Mouse (Mus musculus): ENCODE measurements around the gene Itsn1. TPM values are rescaled to one million over a fixed set of nuclear protein-coding genes. Genes with fewer than 3 reads are reported as not detected.

Itsn1 gene
- polyA plus RNA-seq, 1 experiment from 2014 or later: 40.1 TPM

DNA sequence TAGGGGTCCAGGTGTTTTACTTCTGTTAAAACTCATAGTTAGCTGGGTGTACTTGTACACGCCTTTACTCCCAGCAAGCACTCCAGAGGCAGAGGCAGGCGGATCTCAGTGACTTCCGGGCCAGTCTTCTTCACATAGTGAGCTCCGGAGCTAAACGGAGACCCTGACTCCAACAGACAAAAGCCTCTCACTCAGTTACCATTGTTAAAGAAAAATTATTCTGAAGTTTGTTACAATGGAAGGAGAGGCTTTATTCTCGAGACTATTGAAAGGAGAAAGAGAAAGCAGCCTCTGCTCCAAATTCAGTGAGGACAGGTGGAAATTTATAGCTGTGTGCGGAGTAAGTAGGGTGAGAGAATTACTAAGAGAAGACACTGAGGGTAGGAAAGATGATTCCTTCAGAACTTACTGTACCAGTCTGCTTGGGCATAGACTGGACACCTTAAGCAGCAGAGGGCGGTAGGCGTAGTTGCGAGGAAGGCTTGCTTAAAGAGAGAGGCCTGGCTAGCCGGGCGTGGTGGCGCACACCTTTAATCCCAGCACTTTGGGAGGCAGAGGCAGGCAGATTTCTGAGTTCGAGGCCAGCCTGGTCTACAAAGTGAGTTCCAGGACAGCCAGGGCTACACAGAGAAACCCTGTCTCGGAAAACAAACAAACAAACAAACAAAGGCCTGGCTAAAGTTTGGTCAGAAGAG is 36.2 kb downstream of the Itsn1 start:
- Histone ChIP-seq H3K9ac (replicated peaks; ENCODE audit: low read length) (no peak overlapping the region), H3K9me3 (replicated peaks; ENCODE audit: control insufficient read depth, low read length) (no peaks in the 10 kb centered on the region), H3K27me3 (ENCODE audit: control insufficient read depth, insufficient read depth, low read length) (no peaks in the 10 kb centered on the region), H3K4me1 (ENCODE audit: control insufficient read depth, insufficient read depth, low read length) (no peaks in the 10 kb centered on the region), H3K27ac (replicated peaks; ENCODE audit: low read depth, low read length) (no peak overlapping the region), H3K4me3 (ENCODE audit: low read depth, low read length) (no peak overlapping the region), H3K4me2 (ENCODE audit: low read depth, low read length) (no peak overlapping the region), H3K36me3 (replicated peaks; ENCODE audit: control insufficient read depth, insufficient read depth, low read depth, low read length) (no peaks in the 10 kb centered on the region)
- ATAC-seq (replicated peaks; ENCODE audit: insufficient number of reproducible peaks, low FRiP score, low TSS enrichment, low read depth): no peak
- WGBS: 91% methylated on average over 15 of the region's 15 CpGs
- DNase-seq (ENCODE audit: low spot score): no peak

DNA sequence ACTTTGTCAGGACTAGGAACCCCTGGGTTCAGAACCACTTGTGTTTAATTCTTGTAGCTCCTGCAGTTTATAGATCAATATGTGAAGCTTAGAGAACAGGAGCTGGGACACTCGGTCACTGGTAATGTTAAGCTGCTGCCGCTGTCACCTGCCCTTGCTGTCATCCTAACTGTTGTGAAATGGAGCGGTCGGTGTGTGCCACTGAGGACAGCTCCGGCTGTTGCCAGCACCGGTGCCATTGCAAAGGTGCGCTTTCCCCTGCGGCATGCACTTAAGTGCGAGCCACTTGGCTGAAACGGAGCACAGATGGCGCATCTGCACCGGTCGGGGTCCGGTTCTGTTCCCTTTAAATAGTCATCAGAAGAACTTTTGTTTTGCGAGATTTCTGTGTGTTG is 36.7 kb downstream of the Itsn1 start:
- H3K27me3 ChIP-seq (ENCODE audit: control insufficient read depth, insufficient read depth, low read length): no peaks in the 10 kb centered on the region
- no peak overlapping the region for H3K9ac ChIP-seq (replicated peaks; ENCODE audit: low read length)
- no peaks in the 10 kb centered on the region for H3K4me1 ChIP-seq (ENCODE audit: control insufficient read depth, insufficient read depth, low read length)
- ATAC-seq (replicated peaks; ENCODE audit: insufficient number of reproducible peaks, low FRiP score, low TSS enrichment, low read depth) (no peak), DNase-seq (ENCODE audit: low spot score) (no peak)
- H3K4me2 ChIP-seq (ENCODE audit: low read depth, low read length): no peak overlapping the region
- no peak overlapping the region for H3K27ac ChIP-seq (replicated peaks; ENCODE audit: low read depth, low read length)
- 90% methylated on average over 15 of the region's 15 CpGs for WGBS
- H3K36me3 ChIP-seq (replicated peaks; ENCODE audit: control insufficient read depth, insufficient read depth, low read depth, low read length): no peaks in the 10 kb centered on the region
- no peaks in the 10 kb centered on the region for H3K9me3 ChIP-seq (replicated peaks; ENCODE audit: control insufficient read depth, low read length)
- no peak overlapping the region for H3K4me3 ChIP-seq (ENCODE audit: low read depth, low read length)

DNA sequence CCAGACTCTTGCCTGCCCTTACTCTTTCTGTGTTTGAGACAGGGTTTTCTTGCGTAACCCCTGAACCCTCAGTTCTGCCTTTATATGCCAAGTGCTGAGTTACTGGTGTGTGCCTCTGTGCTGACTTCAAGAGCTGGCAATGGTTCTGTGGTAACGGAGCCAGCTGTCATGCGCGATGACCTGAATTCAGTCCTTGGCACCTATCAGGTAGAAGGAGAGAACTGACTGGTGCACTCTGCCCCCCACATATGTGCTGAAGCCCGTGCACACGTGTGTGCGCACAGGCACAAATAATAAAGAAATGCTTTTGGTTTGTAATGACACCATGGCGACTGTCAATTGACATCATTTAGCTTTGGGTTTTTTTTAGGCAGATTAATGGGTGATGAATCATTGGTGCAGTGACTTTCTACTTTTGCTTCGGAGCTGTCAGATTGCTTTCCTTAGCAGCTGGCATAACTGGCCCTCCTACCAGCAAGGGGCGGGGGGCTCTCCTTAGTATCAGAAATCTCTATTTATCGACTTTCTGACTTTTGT is 38.2 kb downstream of the Itsn1 start:
- H3K27ac ChIP-seq (replicated peaks; ENCODE audit: low read depth, low read length): no peak overlapping the region
- H3K9ac ChIP-seq (replicated peaks; ENCODE audit: low read length): no peak overlapping the region
- H3K4me3 ChIP-seq (ENCODE audit: low read depth, low read length): no peak overlapping the region
- no peaks in the 10 kb centered on the region for H3K36me3 ChIP-seq (replicated peaks; ENCODE audit: control insufficient read depth, insufficient read depth, low read depth, low read length)
- DNase-seq (ENCODE audit: low spot score): no peak
- no peaks in the 10 kb centered on the region for H3K27me3 ChIP-seq (ENCODE audit: control insufficient read depth, insufficient read depth, low read length)
- H3K9me3 ChIP-seq (replicated peaks; ENCODE audit: control insufficient read depth, low read length): no peaks in the 10 kb centered on the region
- ATAC-seq (replicated peaks; ENCODE audit: insufficient number of reproducible peaks, low FRiP score, low TSS enrichment, low read depth): no peak
- H3K4me2 ChIP-seq (ENCODE audit: low read depth, low read length): no peak overlapping the region
- H3K4me1 ChIP-seq (ENCODE audit: control insufficient read depth, insufficient read depth, low read length): no peaks in the 10 kb centered on the region; the same call in 1 of the 2 replicates
- 87% methylated on average over 11 of the region's 11 CpGs for WGBS

DNA sequence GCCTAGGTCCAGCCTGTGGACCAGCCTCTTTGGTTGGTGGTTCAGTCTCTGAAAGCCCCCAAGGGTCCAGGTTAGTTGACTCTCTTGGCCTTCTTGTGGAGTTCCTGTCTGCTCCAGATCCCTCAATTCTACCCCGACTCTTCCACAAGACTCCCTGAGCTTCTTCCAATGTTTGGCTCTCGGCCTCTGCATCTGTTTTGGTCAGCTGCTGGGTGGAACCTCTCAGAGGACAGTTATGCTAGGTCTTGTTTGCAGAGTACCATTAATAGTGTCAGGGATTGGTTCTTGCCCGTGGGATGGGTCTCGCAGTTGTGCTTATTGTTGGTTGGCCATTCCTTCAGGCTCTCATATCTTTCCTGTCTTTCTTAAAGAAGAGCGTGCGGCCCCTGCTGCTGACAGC is 39.5 kb downstream of the Itsn1 start:
- no peaks in the 10 kb centered on the region for H3K27me3 ChIP-seq (ENCODE audit: control insufficient read depth, insufficient read depth, low read length)
- no peak for DNase-seq (ENCODE audit: low spot score)

DNA sequence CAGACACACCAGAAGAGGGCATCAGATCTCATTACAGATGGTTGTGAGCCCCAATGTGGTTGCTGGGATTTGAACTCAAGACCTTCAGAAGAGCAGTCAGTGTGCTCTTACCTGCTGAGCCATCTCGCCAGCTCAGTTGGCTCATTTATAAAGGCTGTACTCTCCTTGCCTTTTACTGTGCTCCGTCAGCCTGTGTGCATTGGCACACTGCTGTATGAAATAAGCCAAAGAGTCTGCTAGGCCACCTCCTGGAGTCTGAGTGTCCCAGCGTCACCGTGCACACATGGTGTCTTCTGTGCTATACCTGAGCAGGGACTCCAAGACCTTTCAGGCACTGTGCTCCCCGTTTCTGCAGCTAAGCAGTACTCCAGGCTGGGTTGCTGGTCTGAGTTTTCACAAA is 40.8 kb downstream of the Itsn1 start:
- DNase-seq (ENCODE audit: low spot score) (no peak), ATAC-seq (replicated peaks; ENCODE audit: insufficient number of reproducible peaks, low FRiP score, low TSS enrichment, low read depth) (no peak)
- Histone ChIP-seq H3K9me3 (replicated peaks; ENCODE audit: control insufficient read depth, low read length) (no peaks in the 10 kb centered on the region), H3K27ac (replicated peaks; ENCODE audit: low read depth, low read length) (no peak overlapping the region), H3K27me3 (ENCODE audit: control insufficient read depth, insufficient read depth, low read length) (no peaks in the 10 kb centered on the region), H3K36me3 (replicated peaks; ENCODE audit: control insufficient read depth, insufficient read depth, low read depth, low read length) (no peaks in the 10 kb centered on the region), H3K9ac (replicated peaks; ENCODE audit: low read length) (no peak overlapping the region), H3K4me3 (ENCODE audit: low read depth, low read length) (no peak overlapping the region), H3K4me1 (ENCODE audit: control insufficient read depth, insufficient read depth, low read length) (no peaks in the 10 kb centered on the region; the same call in 1 of the 2 replicates), H3K4me2 (ENCODE audit: low read depth, low read length) (no peak overlapping the region)
- 78% methylated on average over 5 of the region's 5 CpGs for WGBS

More for the DNA sequence above, 39.5 kb downstream of the Itsn1 start:
- Histone ChIP-seq H3K9me3 (replicated peaks; ENCODE audit: control insufficient read depth, low read length) (no peaks in the 10 kb centered on the region), H3K27ac (replicated peaks; ENCODE audit: low read depth, low read length) (no peak overlapping the region), H3K9ac (replicated peaks; ENCODE audit: low read length) (no peak overlapping the region), H3K4me2 (ENCODE audit: low read depth, low read length) (no peak overlapping the region), H3K36me3 (replicated peaks; ENCODE audit: control insufficient read depth, insufficient read depth, low read depth, low read length) (no peaks in the 10 kb centered on the region), H3K4me1 (ENCODE audit: control insufficient read depth, insufficient read depth, low read length) (no peaks in the 10 kb centered on the region; the same call in 1 of the 2 replicates), H3K4me3 (ENCODE audit: low read depth, low read length) (no peak overlapping the region)
- ATAC-seq (replicated peaks; ENCODE audit: insufficient number of reproducible peaks, low FRiP score, low TSS enrichment, low read depth): no peak
- WGBS: 94% methylated on average over 6 of the region's 6 CpGs

DNA sequence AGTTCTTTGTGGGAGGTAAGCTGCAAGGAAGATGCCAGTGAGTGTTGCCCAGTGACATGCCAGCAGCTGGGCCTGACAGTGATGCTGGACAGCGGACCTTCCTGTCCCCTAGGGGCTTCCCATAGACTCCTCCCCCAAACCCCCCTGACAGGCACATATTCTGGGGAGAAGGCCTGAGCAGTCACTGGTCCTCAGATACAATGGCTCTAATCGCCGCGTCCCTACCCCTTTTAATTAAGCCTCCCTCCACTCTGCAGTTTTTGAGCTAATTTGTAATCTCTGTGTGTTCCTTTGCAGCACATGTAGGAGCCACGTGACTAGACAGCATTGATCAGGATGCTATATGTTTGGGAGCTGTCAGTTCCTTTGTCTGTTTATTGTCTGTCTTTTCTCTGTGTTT is 41.6 kb downstream of the Itsn1 start:
- WGBS: 29% methylated on average over 5 of the region's 5 CpGs
- Histone ChIP-seq H3K4me2 (ENCODE audit: low read depth, low read length) (no peak overlapping the region), H3K36me3 (replicated peaks; ENCODE audit: control insufficient read depth, insufficient read depth, low read depth, low read length) (no peaks in the 10 kb centered on the region), H3K9ac (replicated peaks; ENCODE audit: low read length) (no peak overlapping the region), H3K4me1 (ENCODE audit: control insufficient read depth, insufficient read depth, low read length) (no peaks in the 10 kb centered on the region; the same call in 1 of the 2 replicates), H3K27me3 (ENCODE audit: control insufficient read depth, insufficient read depth, low read length) (no peaks in the 10 kb centered on the region), H3K27ac (replicated peaks; ENCODE audit: low read depth, low read length) (no peak overlapping the region), H3K9me3 (replicated peaks; ENCODE audit: control insufficient read depth, low read length) (no peaks in the 10 kb centered on the region), H3K4me3 (ENCODE audit: low read depth, low read length) (no peak overlapping the region)
- ATAC-seq (replicated peaks; ENCODE audit: insufficient number of reproducible peaks, low FRiP score, low TSS enrichment, low read depth) (peak; percentile 84), DNase-seq (ENCODE audit: low spot score) (no peak)

DNA sequence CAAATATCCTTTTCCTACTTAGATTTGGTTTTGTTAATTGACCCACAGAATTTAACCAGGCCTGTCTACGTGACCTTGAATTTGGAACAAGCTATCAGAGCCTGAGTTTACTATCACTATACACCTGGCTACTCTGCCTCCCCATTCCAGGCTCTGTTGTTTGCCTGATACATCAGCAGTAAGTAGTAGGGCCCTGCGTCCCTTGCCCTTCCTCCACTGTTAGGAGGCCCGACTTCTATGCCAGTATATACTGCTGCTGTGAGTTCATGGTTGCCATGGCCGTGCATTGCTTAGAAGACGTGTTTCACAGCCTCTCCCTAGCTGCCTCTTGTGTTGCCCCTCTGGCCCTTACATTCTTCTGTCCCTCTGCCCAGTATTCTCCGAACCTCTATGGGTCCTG is 42.3 kb downstream of the Itsn1 start:
- Histone ChIP-seq H3K27ac (replicated peaks; ENCODE audit: low read depth, low read length) (no peak overlapping the region), H3K4me3 (ENCODE audit: low read depth, low read length) (no peak overlapping the region), H3K9me3 (replicated peaks; ENCODE audit: control insufficient read depth, low read length) (no peaks in the 10 kb centered on the region), H3K4me1 (ENCODE audit: control insufficient read depth, insufficient read depth, low read length) (no peaks in the 10 kb centered on the region; the same call in 1 of the 2 replicates), H3K36me3 (replicated peaks; ENCODE audit: control insufficient read depth, insufficient read depth, low read depth, low read length) (no peaks in the 10 kb centered on the region), H3K9ac (replicated peaks; ENCODE audit: low read length) (no peak overlapping the region), H3K27me3 (ENCODE audit: control insufficient read depth, insufficient read depth, low read length) (no peaks in the 10 kb centered on the region), H3K4me2 (ENCODE audit: low read depth, low read length) (no peak overlapping the region)
- ATAC-seq (replicated peaks; ENCODE audit: insufficient number of reproducible peaks, low FRiP score, low TSS enrichment, low read depth) (no peak), DNase-seq (ENCODE audit: low spot score) (no peak)
- WGBS: 83% methylated on average over 6 of the region's 6 CpGs

DNA sequence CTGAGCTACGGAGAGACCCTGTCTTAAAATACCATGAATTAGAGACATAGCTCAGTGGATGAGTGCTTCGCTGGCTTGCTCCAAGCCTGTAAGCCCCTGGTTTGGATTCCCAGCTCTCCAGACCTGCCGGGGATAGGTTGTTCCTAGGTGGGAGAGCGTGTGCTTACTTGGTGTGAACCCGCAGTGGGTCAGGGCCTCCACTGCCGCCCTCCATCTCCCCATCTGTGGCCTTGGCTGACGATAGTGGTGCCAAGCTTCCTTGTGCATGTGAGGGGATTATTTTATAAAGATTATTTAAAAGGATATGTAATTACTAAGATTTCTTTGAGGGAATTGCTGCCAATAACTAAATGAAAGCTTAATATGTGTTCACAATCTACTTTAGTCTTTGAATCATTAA is 43.5 kb downstream of the Itsn1 start:
- DNase-seq (ENCODE audit: low spot score): no peak
- no peak overlapping the region for H3K9ac ChIP-seq (replicated peaks; ENCODE audit: low read length)
- ATAC-seq (replicated peaks; ENCODE audit: insufficient number of reproducible peaks, low FRiP score, low TSS enrichment, low read depth): no peak

More for the DNA sequence above, 43.5 kb downstream of the Itsn1 start:
- H3K4me2 ChIP-seq (ENCODE audit: low read depth, low read length): no peak overlapping the region
- H3K27ac ChIP-seq (replicated peaks; ENCODE audit: low read depth, low read length): no peak overlapping the region
- no peaks in the 10 kb centered on the region for H3K9me3 ChIP-seq (replicated peaks; ENCODE audit: control insufficient read depth, low read length)
- H3K4me3 ChIP-seq (ENCODE audit: low read depth, low read length): no peak overlapping the region
- H3K36me3 ChIP-seq (replicated peaks; ENCODE audit: control insufficient read depth, insufficient read depth, low read depth, low read length): no peaks in the 10 kb centered on the region
- no peaks in the 10 kb centered on the region; the same call in 1 of the 2 replicates for H3K4me1 ChIP-seq (ENCODE audit: control insufficient read depth, insufficient read depth, low read length)
- no peaks in the 10 kb centered on the region for H3K27me3 ChIP-seq (ENCODE audit: control insufficient read depth, insufficient read depth, low read length)
- WGBS: 72% methylated on average over 7 of the region's 7 CpGs

Data from embryonic facial prominence, embryonic 11.5 days (tissue).